Mouse (Mus musculus): ENCODE data around the gene Rnaseh1. TPM values are rescaled to one million over a fixed set of nuclear protein-coding genes. Genes with fewer than 3 reads are reported as not detected.

The Rnaseh1 gene
- polyA plus RNA-seq, 1 experiment from 2014 or later = 33.6 TPM

- no peak for DNase-seq (ENCODE audit: extremely low spot score, low spot score)
Observed at GRCm38 (mm10) chr12:28675925-28676209, 26.5 kb downstream of the Rnaseh1 start.

GRCm38 (mm10) chr12:28684674-28685073, 35.3 kb downstream of the Rnaseh1 start:
- H3K9me3 ChIP-seq = no peaks in the 10 kb centered on the region
- no peaks in the 10 kb centered on the region for H3K27me3 ChIP-seq (ENCODE audit: poor library complexity, severe bottlenecking)
- WGBS = 88% methylated on average over 1 of the region's 1 CpGs
- H3K27ac ChIP-seq = no peak overlapping the region
- H3K4me1 ChIP-seq = peaks cover 4% of the 10 kb centered on the region; the same call in 1 of the 2 replicates
- H3K36me3 ChIP-seq (replicated peaks) = peaks cover 47% of the 10 kb centered on the region
- no peak for DNase-seq (ENCODE audit: extremely low spot score, low spot score)
- no peak overlapping the region for H3K4me3 ChIP-seq

More at GRCm38 (mm10) chr12:28675925-28676209, 26.5 kb downstream of the Rnaseh1 start:
- H3K4me3 ChIP-seq = peak overlapping the region; percentile 61
- H3K9me3 ChIP-seq = no peaks in the 10 kb centered on the region; the same call in 1 of the 2 replicates
- H3K4me1 ChIP-seq = peaks cover 19% of the 10 kb centered on the region
- H3K27me3 ChIP-seq (ENCODE audit: poor library complexity, severe bottlenecking) = no peaks in the 10 kb centered on the region
- H3K27ac ChIP-seq = peak overlapping the region; percentile 89
- 76% methylated on average over 5 of the region's 5 CpGs for whole genome bisulfite sequencing
- H3K36me3 ChIP-seq (replicated peaks) = peaks cover 30% of the 10 kb centered on the region

- Histone ChIP-seq H3K4me3 (no peak overlapping the region), H3K27ac (no peak overlapping the region), H3K9me3 (no peaks in the 10 kb centered on the region), H3K36me3 (replicated peaks) (peaks cover 53% of the 10 kb centered on the region), H3K4me1 (peaks cover 4% of the 10 kb centered on the region; the same call in 1 of the 2 replicates), H3K27me3 (ENCODE audit: poor library complexity, severe bottlenecking) (no peaks in the 10 kb centered on the region)
- WGBS = 81% methylated on average over 3 of the region's 3 CpGs
- no peak for DNase-seq (ENCODE audit: extremely low spot score, low spot score)
Observed at GRCm38 (mm10) chr12:28685771-28686170, 36.4 kb downstream of the Rnaseh1 start.

GRCm38 (mm10) chr12:28686199-28686879, 36.9 kb downstream of the Rnaseh1 start:
- H3K27ac ChIP-seq = no peak overlapping the region
- peaks cover 4% of the 10 kb centered on the region; the same call in 1 of the 2 replicates for H3K4me1 ChIP-seq
- no peak for DNase-seq (ENCODE audit: extremely low spot score, low spot score)
- H3K4me3 ChIP-seq = no peak overlapping the region
- no peaks in the 10 kb centered on the region for H3K9me3 ChIP-seq
- H3K27me3 ChIP-seq (ENCODE audit: poor library complexity, severe bottlenecking) = no peaks in the 10 kb centered on the region
- H3K36me3 ChIP-seq (replicated peaks) = peaks cover 53% of the 10 kb centered on the region
- 73% methylated on average over 8 of the region's 8 CpGs for WGBS

GRCm38 (mm10) chr12:28688996-28689395, 39.6 kb downstream of the Rnaseh1 start:
- Histone ChIP-seq H3K27ac (no peak overlapping the region), H3K4me1 (peaks cover 4% of the 10 kb centered on the region; the same call in 1 of the 2 replicates), H3K4me3 (no peak overlapping the region), H3K27me3 (ENCODE audit: poor library complexity, severe bottlenecking) (no peaks in the 10 kb centered on the region), H3K9me3 (no peaks in the 10 kb centered on the region), H3K36me3 (replicated peaks) (peaks cover 50% of the 10 kb centered on the region)
- no peak for DNase-seq (ENCODE audit: extremely low spot score, low spot score)
- 73% methylated on average over 6 of the region's 6 CpGs for WGBS

GRCm38 (mm10) chr12:28690730-28691129, 41.3 kb downstream of the Rnaseh1 start:
- WGBS = 94% methylated on average over 7 of the region's 7 CpGs
- Histone ChIP-seq H3K9me3 (no peaks in the 10 kb centered on the region), H3K36me3 (replicated peaks) (peaks cover 57% of the 10 kb centered on the region), H3K27me3 (ENCODE audit: poor library complexity, severe bottlenecking) (no peaks in the 10 kb centered on the region), H3K27ac (no peak overlapping the region), H3K4me1 (peaks cover 4% of the 10 kb centered on the region; the same call in 1 of the 2 replicates), H3K4me3 (no peak overlapping the region)
- DNase-seq (ENCODE audit: extremely low spot score, low spot score) = no peak

- peaks cover 12% of the 10 kb centered on the region for H3K4me1 ChIP-seq
- peaks cover 61% of the 10 kb centered on the region for H3K36me3 ChIP-seq (replicated peaks)
- no peak overlapping the region for H3K4me3 ChIP-seq
- no peaks in the 10 kb centered on the region for H3K9me3 ChIP-seq
- H3K27me3 ChIP-seq (ENCODE audit: poor library complexity, severe bottlenecking) = no peaks in the 10 kb centered on the region
- no peak overlapping the region for H3K27ac ChIP-seq
- WGBS = 83% methylated on average over 3 of the region's 3 CpGs
- DNase-seq (ENCODE audit: extremely low spot score, low spot score) = no peak
Observed at GRCm38 (mm10) chr12:28693738-28694137, 44.3 kb downstream of the Rnaseh1 start.

GRCm38 (mm10) chr12:28694231-28694630, 44.8 kb downstream of the Rnaseh1 start:
- Histone ChIP-seq H3K4me3 (no peak overlapping the region), H3K4me1 (peaks cover 12% of the 10 kb centered on the region), H3K36me3 (replicated peaks) (peaks cover 56% of the 10 kb centered on the region), H3K27ac (no peak overlapping the region), H3K9me3 (no peaks in the 10 kb centered on the region), H3K27me3 (ENCODE audit: poor library complexity, severe bottlenecking) (no peaks in the 10 kb centered on the region)
- 93% methylated on average over 2 of the region's 2 CpGs for WGBS
- no peak for DNase-seq (ENCODE audit: extremely low spot score, low spot score)

- 96% methylated on average over 7 of the region's 7 CpGs for WGBS
- Histone ChIP-seq H3K27me3 (ENCODE audit: poor library complexity, severe bottlenecking) (no peaks in the 10 kb centered on the region), H3K27ac (no peak overlapping the region), H3K4me3 (no peak overlapping the region), H3K9me3 (no peaks in the 10 kb centered on the region), H3K4me1 (peaks cover 13% of the 10 kb centered on the region), H3K36me3 (replicated peaks) (peaks cover 50% of the 10 kb centered on the region)
- DNase-seq (ENCODE audit: extremely low spot score, low spot score) = no peak
Observed at GRCm38 (mm10) chr12:28694776-28695175, 45.4 kb downstream of the Rnaseh1 start.

- no peaks in the 10 kb centered on the region for H3K9me3 ChIP-seq
- 71% methylated on average over 14 of the region's 14 CpGs for WGBS
- no peak overlapping the region for H3K4me3 ChIP-seq
- no peak overlapping the region for H3K27ac ChIP-seq
- peaks cover 24% of the 10 kb centered on the region; the same call in 1 of the 2 replicates for H3K36me3 ChIP-seq (replicated peaks)
- H3K4me1 ChIP-seq = peaks cover 23% of the 10 kb centered on the region
- no peak for DNase-seq (ENCODE audit: extremely low spot score, low spot score)
- no peaks in the 10 kb centered on the region for H3K27me3 ChIP-seq (ENCODE audit: poor library complexity, severe bottlenecking)
Observed at GRCm38 (mm10) chr12:28697821-28698595, 48.6 kb downstream of the Rnaseh1 start.

- peaks cover 28% of the 10 kb centered on the region for H3K4me1 ChIP-seq
- H3K4me3 ChIP-seq = no peak overlapping the region
- H3K27me3 ChIP-seq (ENCODE audit: poor library complexity, severe bottlenecking) = 0 out of 2 replicates have a peak, but pooled peaks cover 8% of the 10 kb centered on the region
- peaks cover 24% of the 10 kb centered on the region; the same call in 1 of the 2 replicates for H3K36me3 ChIP-seq (replicated peaks)
- 82% methylated on average over 5 of the region's 5 CpGs for WGBS
- no peak overlapping the region for H3K27ac ChIP-seq
- DNase-seq (ENCODE audit: extremely low spot score, low spot score) = no peak
- H3K9me3 ChIP-seq = no peaks in the 10 kb centered on the region
Observed at GRCm38 (mm10) chr12:28699086-28699485, 49.7 kb downstream of the Rnaseh1 start.

- WGBS = 12% methylated on average over 6 of the region's 6 CpGs
- Histone ChIP-seq H3K36me3 (replicated peaks) (peaks cover 19% of the 10 kb centered on the region; the same call in 1 of the 2 replicates), H3K27ac (peak overlapping the region; percentile 83)
Observed at GRCm38 (mm10) chr12:28699656-28700055, 50.3 kb downstream of the Rnaseh1 start.

GRCm38 (mm10) chr12:28700101-28700511, 50.7 kb downstream of the Rnaseh1 start:
- peak overlapping the region; percentile 83 for H3K27ac ChIP-seq
- no peak overlapping the region for H3K4me3 ChIP-seq
- H3K27me3 ChIP-seq (ENCODE audit: poor library complexity, severe bottlenecking) = 0 out of 2 replicates have a peak, but pooled peaks cover 8% of the 10 kb centered on the region
- H3K36me3 ChIP-seq (replicated peaks) = peaks cover 15% of the 10 kb centered on the region; the same call in 1 of the 2 replicates
- 40% methylated on average over 3 of the region's 3 CpGs for WGBS
- no peak for DNase-seq (ENCODE audit: extremely low spot score, low spot score)
- no peaks in the 10 kb centered on the region for H3K9me3 ChIP-seq
- peaks cover 38% of the 10 kb centered on the region for H3K4me1 ChIP-seq

More at GRCm38 (mm10) chr12:28699656-28700055, 50.3 kb downstream of the Rnaseh1 start:
- no peaks in the 10 kb centered on the region for H3K9me3 ChIP-seq
- H3K4me1 ChIP-seq = peaks cover 34% of the 10 kb centered on the region
- H3K27me3 ChIP-seq (ENCODE audit: poor library complexity, severe bottlenecking) = 0 out of 2 replicates have a peak, but pooled peaks cover 8% of the 10 kb centered on the region
- no peak overlapping the region for H3K4me3 ChIP-seq
- DNase-seq (ENCODE audit: extremely low spot score, low spot score) = peak; percentile 59

Measured in forebrain, embryonic 10.5 days (tissue).